Mouse (Mus musculus): ENCODE measurements around the gene Capn5. TPM values are rescaled to one million over a fixed set of nuclear protein-coding genes. Genes with fewer than 3 reads are reported as not detected.

Capn5 gene
- polyA plus RNA-seq, 1 experiment from 2014 or later = 16.7 TPM

DNA sequence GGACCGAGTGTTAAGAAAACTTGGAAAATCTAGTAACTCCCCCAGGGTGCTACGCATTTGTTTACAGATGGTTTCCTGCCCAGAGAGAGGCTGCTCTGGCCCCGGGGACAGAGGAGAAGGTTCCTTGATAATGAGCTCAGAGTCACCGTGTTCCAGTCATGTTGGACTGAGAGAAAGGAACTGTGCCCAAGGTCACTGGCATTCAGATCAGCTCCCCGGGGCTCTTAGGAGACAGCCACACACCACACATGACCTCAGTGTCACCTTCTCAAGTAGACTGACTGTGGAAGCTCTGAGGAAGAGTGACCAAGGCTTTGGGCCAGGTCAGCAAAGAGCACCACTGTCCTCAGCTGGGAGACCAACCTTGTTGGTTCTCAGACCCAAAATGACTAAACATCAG, 53.4 kb downstream of the Capn5 start:
- H3K4me3 ChIP-seq (replicated peaks; ENCODE audit: low read length) = no peak overlapping the region
- H3K4me1 ChIP-seq (replicated peaks; ENCODE audit: control insufficient read depth, insufficient read depth, low read length) = no peaks in the 10 kb centered on the region
- WGBS = 64% methylated on average over 5 of the region's 5 CpGs
- H3K27ac ChIP-seq = no peak overlapping the region
- H3K9ac ChIP-seq = no peak overlapping the region
- no peak overlapping the region for H3K4me2 ChIP-seq (replicated peaks)
- H3K9me3 ChIP-seq (ENCODE audit: control insufficient read depth, low read length) = no peaks in the 10 kb centered on the region
- ATAC-seq (ENCODE audit: low FRiP score) (no peak), DNase-seq (ENCODE audit: low spot score) (no peak)
- no peaks in the 10 kb centered on the region for H3K27me3 ChIP-seq (ENCODE audit: control insufficient read depth, insufficient read depth, low read length)
- H3K36me3 ChIP-seq (replicated peaks; ENCODE audit: control insufficient read depth, insufficient read depth) = peaks cover 29% of the 10 kb centered on the region; the same call in 1 of the 2 replicates

DNA sequence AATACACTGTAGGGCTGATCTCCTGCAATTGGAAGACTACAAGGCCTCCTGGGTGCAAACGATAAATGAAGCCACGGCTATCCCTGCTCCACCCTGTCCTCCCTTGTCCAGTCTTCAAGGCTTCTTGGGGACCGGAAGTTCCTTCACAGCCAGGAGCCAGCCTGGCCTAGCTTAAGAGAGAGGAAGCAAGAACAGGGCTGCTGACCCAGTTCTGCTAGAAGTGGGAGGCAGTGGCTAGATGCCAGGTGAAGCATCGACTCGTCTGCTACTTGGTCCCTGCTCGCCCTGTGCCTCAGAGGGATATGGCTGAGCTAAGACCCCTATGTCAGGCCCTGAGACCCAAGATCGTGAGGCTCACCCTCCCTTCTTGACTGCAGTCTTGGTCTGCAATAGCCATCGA, 56.4 kb downstream of the Capn5 start:
- no peaks in the 10 kb centered on the region for H3K27me3 ChIP-seq (ENCODE audit: control insufficient read depth, insufficient read depth, low read length)
- no peak overlapping the region for H3K27ac ChIP-seq
- H3K4me1 ChIP-seq (replicated peaks; ENCODE audit: control insufficient read depth, insufficient read depth, low read length) = no peaks in the 10 kb centered on the region
- H3K36me3 ChIP-seq (replicated peaks; ENCODE audit: control insufficient read depth, insufficient read depth) = peaks cover 9% of the 10 kb centered on the region; the same call in 1 of the 2 replicates
- H3K9ac ChIP-seq = no peak overlapping the region
- no peak overlapping the region for H3K4me2 ChIP-seq (replicated peaks)
- no peak overlapping the region for H3K4me3 ChIP-seq (replicated peaks; ENCODE audit: low read length)
- 83% methylated on average over 8 of the region's 8 CpGs for WGBS
- ATAC-seq (ENCODE audit: low FRiP score) (no peak), DNase-seq (ENCODE audit: low spot score) (no peak)
- H3K9me3 ChIP-seq (ENCODE audit: control insufficient read depth, low read length) = no peaks in the 10 kb centered on the region

DNA sequence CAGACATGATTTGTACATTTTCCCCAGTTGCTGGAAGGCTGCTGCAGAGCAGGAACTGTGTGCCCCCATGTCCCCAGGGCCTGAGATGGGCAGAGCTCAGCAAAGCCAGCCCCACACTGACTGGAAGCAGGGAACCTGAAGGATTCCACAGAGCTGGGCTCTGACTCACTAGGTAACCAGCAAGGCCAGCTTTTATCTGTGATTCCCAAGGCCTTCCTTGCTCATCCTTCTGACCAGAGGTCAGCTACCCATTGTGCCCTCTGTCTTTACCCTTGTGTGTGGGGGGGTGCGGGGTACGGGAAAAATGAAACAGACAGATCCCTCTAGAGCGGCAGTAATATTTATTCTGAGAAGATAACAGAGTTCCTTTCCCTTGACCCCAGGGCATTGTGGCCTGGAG, 56.8 kb downstream of the Capn5 start:
- Histone ChIP-seq H3K4me1 (replicated peaks; ENCODE audit: control insufficient read depth, insufficient read depth, low read length) (no peaks in the 10 kb centered on the region), H3K27ac (no peak overlapping the region), H3K9me3 (ENCODE audit: control insufficient read depth, low read length) (no peaks in the 10 kb centered on the region), H3K4me2 (replicated peaks) (no peak overlapping the region), H3K36me3 (replicated peaks; ENCODE audit: control insufficient read depth, insufficient read depth) (peaks cover 9% of the 10 kb centered on the region; the same call in 1 of the 2 replicates), H3K9ac (0 out of 2 replicates have a peak overlapping the region, but pooled peaks have one; percentile 3), H3K4me3 (replicated peaks; ENCODE audit: low read length) (no peak overlapping the region), H3K27me3 (ENCODE audit: control insufficient read depth, insufficient read depth, low read length) (no peaks in the 10 kb centered on the region)
- DNase-seq (ENCODE audit: low spot score) = no peak
- WGBS = 89% methylated on average over 3 of the region's 3 CpGs
- no peak for ATAC-seq (ENCODE audit: low FRiP score)

DNA sequence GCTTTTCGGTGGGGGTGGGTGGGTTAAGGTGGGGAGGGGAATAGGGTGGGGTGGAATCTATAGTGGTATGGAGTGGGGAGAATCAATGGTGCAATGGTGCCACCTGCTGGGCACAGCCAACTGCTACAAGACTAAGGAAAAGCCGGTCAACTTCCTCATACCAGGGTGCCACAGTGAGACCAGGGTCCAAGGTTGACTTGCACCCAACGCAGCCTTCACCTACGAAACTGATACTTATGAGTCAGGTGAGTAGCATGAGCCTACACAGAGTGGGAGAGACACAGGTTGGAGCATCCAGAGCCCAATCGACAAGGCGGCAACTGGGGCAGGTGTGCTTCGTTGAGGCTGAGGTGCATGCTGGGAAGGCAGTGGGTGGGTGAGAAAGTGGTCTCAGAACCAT, 57.7 kb downstream of the Capn5 start:
- no peaks in the 10 kb centered on the region for H3K4me1 ChIP-seq (replicated peaks; ENCODE audit: control insufficient read depth, insufficient read depth, low read length)
- peak; percentile 79 for DNase-seq (ENCODE audit: low spot score)
- peak; percentile 76 for ATAC-seq (ENCODE audit: low FRiP score)
- WGBS = 12% methylated on average over 7 of the region's 7 CpGs
- 0 out of 2 replicates have a peak overlapping the region, but pooled peaks have one; percentile 9 for H3K4me3 ChIP-seq (replicated peaks; ENCODE audit: low read length)
- H3K9ac ChIP-seq = 0 out of 2 replicates have a peak overlapping the region, but pooled peaks have one; percentile 36
- peaks cover 6% of the 10 kb centered on the region; the same call in 1 of the 2 replicates for H3K36me3 ChIP-seq (replicated peaks; ENCODE audit: control insufficient read depth, insufficient read depth)
- H3K27me3 ChIP-seq (ENCODE audit: control insufficient read depth, insufficient read depth, low read length) = no peaks in the 10 kb centered on the region
- peak overlapping the region; percentile 54 for H3K4me2 ChIP-seq (replicated peaks)
- H3K27ac ChIP-seq = no peak overlapping the region
- H3K9me3 ChIP-seq (ENCODE audit: control insufficient read depth, low read length) = no peaks in the 10 kb centered on the region

DNA sequence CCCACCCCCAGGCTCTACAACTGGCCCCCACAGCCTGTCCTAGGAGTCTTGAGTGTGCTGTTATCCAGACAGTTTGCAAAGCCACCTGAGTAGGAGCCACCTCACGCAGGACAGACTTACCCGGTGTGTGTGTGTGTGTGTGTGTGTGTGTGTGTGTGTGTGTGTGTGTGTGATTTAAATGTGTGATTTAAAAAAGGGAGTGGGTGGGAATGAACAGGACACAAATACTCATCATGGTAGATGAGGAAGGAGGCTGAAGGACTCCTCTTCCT, 58.2 kb downstream of the Capn5 start:
- no peaks in the 10 kb centered on the region for H3K27me3 ChIP-seq (ENCODE audit: control insufficient read depth, insufficient read depth, low read length)
- no peaks in the 10 kb centered on the region for H3K9me3 ChIP-seq (ENCODE audit: control insufficient read depth, low read length)
- no peak overlapping the region for H3K9ac ChIP-seq
- no peak for DNase-seq (ENCODE audit: low spot score)
- peak; percentile 15; the same call in 1 of the 2 replicates for ATAC-seq (ENCODE audit: low FRiP score)
- H3K4me1 ChIP-seq (replicated peaks; ENCODE audit: control insufficient read depth, insufficient read depth, low read length) = no peaks in the 10 kb centered on the region
- H3K4me2 ChIP-seq (replicated peaks) = peak overlapping the region; percentile 54; the same call in 1 of the 2 replicates
- no peak overlapping the region for H3K4me3 ChIP-seq (replicated peaks; ENCODE audit: low read length)
- H3K27ac ChIP-seq = no peak overlapping the region
- H3K36me3 ChIP-seq (replicated peaks; ENCODE audit: control insufficient read depth, insufficient read depth) = peaks cover 2% of the 10 kb centered on the region; the same call in 1 of the 2 replicates
- WGBS = 83% methylated on average over 2 of the region's 2 CpGs

DNA sequence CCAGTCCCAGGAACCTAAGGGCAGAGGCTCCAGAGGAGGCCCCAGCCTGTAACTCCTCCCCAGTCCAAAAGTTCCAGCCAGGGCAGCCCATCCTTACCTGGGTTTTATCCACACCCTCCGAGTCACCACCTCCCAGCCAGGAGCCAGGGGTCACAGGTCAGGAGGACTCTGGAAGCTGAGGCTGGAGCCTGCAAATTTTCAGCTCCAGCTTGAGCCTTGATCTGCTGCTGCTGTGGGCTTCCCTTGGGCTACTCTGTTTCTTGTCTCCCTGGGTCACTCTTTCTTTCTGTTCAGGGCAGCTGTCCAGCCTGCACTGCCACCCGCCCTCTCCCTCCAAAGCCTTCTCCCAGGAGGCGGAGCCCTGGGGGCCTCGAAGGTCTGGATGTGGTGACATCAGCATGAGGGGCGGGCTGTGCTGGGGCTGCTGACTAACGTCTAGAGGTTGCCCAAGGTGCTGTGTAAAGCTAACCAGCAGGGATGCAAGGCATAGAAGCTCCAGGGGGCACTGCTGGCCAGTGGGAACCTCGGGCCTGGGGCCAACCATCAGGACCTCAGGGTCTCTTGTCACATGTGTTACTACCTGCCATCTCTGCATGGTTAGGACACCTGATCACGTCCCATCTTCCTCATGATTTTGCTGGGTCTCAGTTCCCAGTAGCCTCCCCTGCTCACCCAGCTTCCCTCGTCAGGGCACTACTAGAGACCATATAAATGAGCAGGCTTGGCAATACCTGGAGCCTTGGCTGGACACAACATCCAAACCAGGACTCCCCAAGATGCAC, 58.7 kb downstream of the Capn5 start, which contains the start of gene Myo7a:
Gene Myo7a (minus strand): TSS at position 346 of the 782 bp plus-strand sequence.
- ATAC-seq (ENCODE audit: low FRiP score) (no peak; the same call in 1 of the 2 replicates), DNase-seq (ENCODE audit: low spot score) (no peak)
- Histone ChIP-seq H3K27me3 (ENCODE audit: control insufficient read depth, insufficient read depth, low read length) (no peaks in the 10 kb centered on the region), H3K4me1 (replicated peaks; ENCODE audit: control insufficient read depth, insufficient read depth, low read length) (no peaks in the 10 kb centered on the region), H3K4me2 (replicated peaks) (peak within 1 kb of the TSS; percentile 54), H3K36me3 (replicated peaks; ENCODE audit: control insufficient read depth, insufficient read depth) (no peaks in the 10 kb centered on the region; the same call in 1 of the 2 replicates), H3K9me3 (ENCODE audit: control insufficient read depth, low read length) (no peaks in the 10 kb centered on the region), H3K9ac (0 out of 2 replicates have a peak within 1 kb of the TSS, but pooled peaks have one; percentile 36), H3K27ac (no peak within 1 kb of the TSS), H3K4me3 (replicated peaks; ENCODE audit: low read length) (0 out of 2 replicates have a peak within 1 kb of the TSS, but pooled peaks have one; percentile 9)
- 36% methylated on average over 9 of the region's 9 CpGs for WGBS

DNA sequence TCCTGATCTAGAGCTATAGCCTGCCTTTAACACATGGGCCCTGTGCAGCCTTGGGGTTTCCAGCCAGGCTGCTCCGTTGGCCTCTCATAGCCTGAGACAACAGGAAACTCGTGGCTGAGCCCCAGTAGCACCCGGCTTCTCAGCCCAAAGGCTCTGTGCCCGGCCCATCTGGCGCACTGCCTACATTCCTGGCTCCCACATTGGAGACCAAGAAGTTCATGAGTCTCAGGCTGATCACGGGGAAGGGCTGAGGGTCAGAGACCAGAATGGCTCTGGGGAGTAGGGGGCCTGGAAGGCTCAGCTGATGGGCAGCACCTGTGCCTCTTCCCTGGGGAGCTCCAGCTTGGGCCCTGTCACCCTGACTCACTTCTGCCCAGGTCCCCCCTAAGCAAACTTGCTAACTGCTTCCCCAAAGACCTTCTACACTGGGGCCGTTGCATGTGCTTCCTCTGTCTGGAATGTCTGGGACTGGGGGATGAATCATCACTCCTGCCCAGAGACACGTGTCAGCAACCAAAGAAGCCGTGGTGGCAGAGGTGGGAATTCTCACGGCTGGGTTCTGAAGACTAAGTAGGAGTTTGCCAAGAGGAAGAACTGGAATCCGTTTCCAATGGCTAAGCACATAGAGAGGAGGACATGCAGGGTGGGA, 60.9 kb downstream of the Capn5 start:
- no peak overlapping the region for H3K4me3 ChIP-seq (replicated peaks; ENCODE audit: low read length)
- H3K9ac ChIP-seq = no peak overlapping the region
- no peaks in the 10 kb centered on the region for H3K9me3 ChIP-seq (ENCODE audit: control insufficient read depth, low read length)
- ATAC-seq (ENCODE audit: low FRiP score) = no peak
- WGBS = 63% methylated on average over 11 of the region's 11 CpGs
- peak; percentile 36 for DNase-seq (ENCODE audit: low spot score)
- no peaks in the 10 kb centered on the region for H3K36me3 ChIP-seq (replicated peaks; ENCODE audit: control insufficient read depth, insufficient read depth)
- peaks cover 4% of the 10 kb centered on the region; the same call in 1 of the 2 replicates for H3K27me3 ChIP-seq (ENCODE audit: control insufficient read depth, insufficient read depth, low read length)
- H3K27ac ChIP-seq = no peak overlapping the region
- H3K4me1 ChIP-seq (replicated peaks; ENCODE audit: control insufficient read depth, insufficient read depth, low read length) = no peaks in the 10 kb centered on the region
- no peak overlapping the region for H3K4me2 ChIP-seq (replicated peaks)

DNA sequence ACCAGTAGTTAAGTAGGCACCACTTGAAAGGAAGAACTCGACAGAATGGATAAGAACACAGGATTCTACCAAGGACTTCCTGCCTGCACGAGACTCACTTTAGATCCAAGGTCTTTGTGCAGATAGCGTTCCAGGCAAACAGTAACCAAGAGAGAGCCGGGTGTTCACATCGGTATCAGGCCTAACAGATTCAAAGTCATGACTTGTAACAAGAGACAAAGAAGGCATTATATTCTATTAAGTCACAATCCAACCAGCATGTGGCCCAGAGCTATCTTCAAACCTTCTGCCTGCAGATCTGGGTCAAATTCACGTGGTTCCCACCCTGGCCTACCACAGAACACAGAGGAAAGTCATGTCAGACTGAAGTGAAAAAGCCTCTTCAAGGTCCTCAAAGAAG, 63.4 kb downstream of the Capn5 start:
- Histone ChIP-seq H3K4me2 (replicated peaks) (no peak overlapping the region), H3K4me3 (replicated peaks; ENCODE audit: low read length) (no peak overlapping the region), H3K36me3 (replicated peaks; ENCODE audit: control insufficient read depth, insufficient read depth) (no peaks in the 10 kb centered on the region), H3K27me3 (ENCODE audit: control insufficient read depth, insufficient read depth, low read length) (peaks cover 15% of the 10 kb centered on the region), H3K9me3 (ENCODE audit: control insufficient read depth, low read length) (no peaks in the 10 kb centered on the region), H3K4me1 (replicated peaks; ENCODE audit: control insufficient read depth, insufficient read depth, low read length) (peaks cover 7% of the 10 kb centered on the region; the same call in 1 of the 2 replicates), H3K9ac (no peak overlapping the region), H3K27ac (no peak overlapping the region)
- DNase-seq (ENCODE audit: low spot score) (no peak), ATAC-seq (ENCODE audit: low FRiP score) (no peak)
- WGBS = 77% methylated on average over 6 of the region's 6 CpGs

DNA sequence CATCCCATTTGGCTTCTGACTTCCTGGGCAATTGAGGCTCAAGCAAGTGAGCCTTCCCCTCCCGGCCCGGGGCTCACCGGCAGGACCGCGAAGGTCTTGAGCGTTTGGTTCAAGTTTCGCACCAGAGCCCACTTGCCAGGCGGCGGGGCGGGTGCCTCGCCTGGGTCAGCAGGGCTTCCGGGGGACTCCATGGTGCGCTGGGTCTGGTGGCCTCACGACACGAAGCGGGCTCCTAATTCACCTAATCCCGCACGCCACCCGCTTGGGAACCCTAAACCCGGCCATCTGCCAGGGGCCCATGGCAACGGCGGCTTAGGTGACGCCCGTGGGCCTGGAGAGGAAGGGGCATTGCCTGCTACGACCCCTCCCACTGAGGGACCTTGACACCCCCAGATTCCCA, 66.8 kb downstream of the Capn5 start:
- H3K9ac ChIP-seq = no peak overlapping the region
- H3K27me3 ChIP-seq (ENCODE audit: control insufficient read depth, insufficient read depth, low read length) = peaks cover 15% of the 10 kb centered on the region
- H3K9me3 ChIP-seq (ENCODE audit: control insufficient read depth, low read length) = no peaks in the 10 kb centered on the region
- H3K4me3 ChIP-seq (replicated peaks; ENCODE audit: low read length) = 0 out of 2 replicates have a peak overlapping the region, but pooled peaks have one; percentile 8
- H3K4me1 ChIP-seq (replicated peaks; ENCODE audit: control insufficient read depth, insufficient read depth, low read length) = peaks cover 7% of the 10 kb centered on the region; the same call in 1 of the 2 replicates
- 10% methylated on average over 25 of the region's 25 CpGs for whole genome bisulfite sequencing
- H3K36me3 ChIP-seq (replicated peaks; ENCODE audit: control insufficient read depth, insufficient read depth) = no peaks in the 10 kb centered on the region
- no peak overlapping the region for H3K27ac ChIP-seq
- ATAC-seq (ENCODE audit: low FRiP score) = no peak
- DNase-seq (ENCODE audit: low spot score) = no peak
- peak overlapping the region; percentile 38 for H3K4me2 ChIP-seq (replicated peaks)

All from hindbrain, embryonic 14.5 days (tissue).